8 mouse cellular contexts compared by ENCODE assay signal in genomic region chr17:12749421-12750367, GRCm38 (mm10). TPM values are rescaled to one million over a fixed set of nuclear protein-coding genes. Genes with fewer than 3 reads are reported as not detected.
DNase-seq lines count a peak whose midpoint lies in the region; ATAC-seq and TF ChIP-seq lines count a peak whose summit lies in the region.

No protein-coding gene starts in this region.

- no peak for TF ChIP-seq POLR2A in embryonic fibroblast, embryonic 13.5 days (IDR thresholded peaks at IDR 0.05; ENCODE audit: low read depth, low read length)

- H3K9ac ChIP-seq in liver, embryonic 12.5 days: no peak overlapping the region

- no peak for DNase-seq in heart, embryonic 10.5 days (ENCODE audit: low spot score)
- DNase-seq in heart, postnatal 4 days: no peak
- peak; percentile 44 for DNase-seq in NIH3T3 (ENCODE audit: low read depth)
- DNase-seq in kidney, postnatal 25 days: peak; percentile 24 to 49
- no peak for DNase-seq in adrenal gland, postnatal 14 days
- DNase-seq in adrenal gland, postnatal 25 days: no peak

- H3K27ac ChIP-seq in heart, embryonic 10.5 days: peak overlapping the region; percentile 72
- peak overlapping the region; percentile 32 for H3K27ac ChIP-seq in embryonic fibroblast, embryonic 13.5 days (ENCODE audit: insufficient read depth, low read length)
- H3K27ac ChIP-seq in liver, embryonic 12.5 days: no peak overlapping the region

- H3K4me2 ChIP-seq in liver, embryonic 12.5 days: no peak overlapping the region

- peaks cover 90% of the 10 kb centered on the region for H3K4me1 ChIP-seq in heart, embryonic 10.5 days
- peaks cover 29% of the 10 kb centered on the region for H3K4me1 ChIP-seq in embryonic fibroblast, embryonic 13.5 days (ENCODE audit: control insufficient read depth, insufficient read depth, low read length)
- peaks cover 90% of the 10 kb centered on the region for H3K4me1 ChIP-seq in liver, embryonic 12.5 days

- WGBS in heart, embryonic 10.5 days: 35% methylated on average over 8 of the region's 8 CpGs
- 47% methylated on average over 8 of the region's 8 CpGs for WGBS in liver, embryonic 12.5 days (ENCODE audit: insufficient replicate concordance)

- peaks cover 77% of the 10 kb centered on the region for H3K36me3 ChIP-seq in heart, embryonic 10.5 days
- peaks cover 42% of the 10 kb centered on the region for H3K36me3 ChIP-seq in liver, embryonic 12.5 days

- no peaks in the 10 kb centered on the region for H3K9me3 ChIP-seq in heart, embryonic 10.5 days
- H3K9me3 ChIP-seq in liver, embryonic 12.5 days (replicated peaks): no peaks in the 10 kb centered on the region

- H3K27me3 ChIP-seq in heart, embryonic 10.5 days (ENCODE audit: insufficient read depth, poor library complexity, severe bottlenecking): no peaks in the 10 kb centered on the region
- no peaks in the 10 kb centered on the region for H3K27me3 ChIP-seq in liver, embryonic 12.5 days (replicated peaks)

- ATAC-seq in liver, embryonic 12.5 days: no peak

- H3K4me3 ChIP-seq in heart, embryonic 10.5 days: peak overlapping the region; percentile 25
- H3K4me3 ChIP-seq in embryonic fibroblast, embryonic 13.5 days (ENCODE audit: insufficient read depth, low read length): no peak overlapping the region
- H3K4me3 ChIP-seq in liver, embryonic 12.5 days: no peak overlapping the region

- no peak for TF ChIP-seq CTCF in embryonic fibroblast, embryonic 13.5 days (IDR thresholded peaks at IDR 0.05; ENCODE audit: borderline replicate concordance, insufficient read depth, low read length)

RNA-seq across cellular contexts. Expression of gene Igf2r, which starts 19.8 kb away (rescaled TPM):
- polyA plus RNA-seq in heart, embryonic 10.5 days (2016; fragmentation: Nextera tagmentation; extraction: Ambion mirVana): 141 and 272 TPM in 2 replicates
- total RNA-seq in heart, postnatal 4 days (2021): 100 to 1,000 TPM; 318 TPM
- 246 and 249 TPM in 2 replicates for polyA plus RNA-seq in embryonic fibroblast, embryonic 13.5 days (2011; ENCODE audit: insufficient read length, low read depth, missing spikeins)
- 65.2 and 75.4 TPM in 2 replicates for total RNA-seq in adrenal gland, postnatal 14 days (2021)
- 84.5 and 84.9 TPM in 2 replicates for total RNA-seq in adrenal gland, postnatal 25 days (2021)
- polyA plus RNA-seq in liver, embryonic 12.5 days (2016; fragmentation: Nextera tagmentation; extraction: Ambion mirVana): 24.7 and 25.3 TPM in 2 replicates

Comparison
In these comparisons a context has a peak if more than half of its experiments do, and no peak if none do; other contexts are left out.
1. DNase-seq: peak in NIH3T3 (single experiment) and kidney, postnatal 25 days (2 of 2); none in heart, embryonic 10.5 days (single experiment), heart, postnatal 4 days (single experiment), adrenal gland, postnatal 14 days (single experiment) and adrenal gland, postnatal 25 days (single experiment).